Mouse (Mus musculus) lung, embryonic 16.5 days (tissue): ENCODE measurements around the gene Pxn. TPM values are rescaled to one million over a fixed set of nuclear protein-coding genes. Genes with fewer than 3 reads are reported as not detected.
"Not testable (repeated sequence)": the region's sequence is repeated elsewhere in the genome, so short reads cannot be mapped to it uniquely, and the experiment has no call there.

Source experiments
- ATAC-seq: fragments of 200-750 bp; cut with Nextera tagmentation; 2 replicates; pipeline ENCODE4 v1.8.0; 2017; ENCODE audit warnings: low read depth, mild to moderate bottlenecking, moderate library complexity
- H3K27ac ChIP-seq: fragments of 300-500 bp; sonication (generic); 2 replicates; pipeline ENCODE4 v1.5.1; 2014; ENCODE audit warnings: mild to moderate bottlenecking, control low read depth, low read length
- H3K27me3 ChIP-seq: fragments of 300-500 bp; sonication (generic); 2 replicates; pipeline ENCODE4 v1.6.1; 2014; ENCODE audit warnings: low read depth, low read length, mixed read lengths; ENCODE audit not compliant: control insufficient read depth, insufficient read depth
- H3K36me3 ChIP-seq: fragments of 300-500 bp; sonication (generic); 2 replicates; pipeline ENCODE4 v1.6.1; 2014; ENCODE audit warnings: low read length; ENCODE audit not compliant: control insufficient read depth, insufficient read depth
- H3K4me1 ChIP-seq: fragments of 300-500 bp; sonication (generic); replicated peaks from 2 replicates; pipeline ENCODE4 v1.6.1; 2014; ENCODE audit warnings: low read length, mixed read lengths; ENCODE audit not compliant: control insufficient read depth, insufficient read depth
- H3K4me2 ChIP-seq: fragments of 300-500 bp; sonication (generic); 2 replicates; pipeline ENCODE4 v1.6.1; 2014; ENCODE audit warnings: low read depth, low read length, control low read depth
- H3K4me3 ChIP-seq: fragments of 300-500 bp; sonication (generic); 2 replicates; pipeline ENCODE4 v1.5.1; 2014; ENCODE audit warnings: mild to moderate bottlenecking, low read length, control low read depth
- H3K9ac ChIP-seq: fragments of 300-500 bp; sonication (generic); 2 replicates; pipeline ENCODE4 v1.6.1; 2014; ENCODE audit warnings: low read length, control low read depth
- H3K9me3 ChIP-seq: fragments of 300-500 bp; sonication (generic); 2 replicates; pipeline ENCODE4 v1.6.1; 2016; ENCODE audit warnings: low read length; ENCODE audit not compliant: control insufficient read depth
- WGBS: fragments of 180-500 bp; shearing (Covaris S2); extraction: QIAGEN DNeasy Blood & Tissue Kit; methylation state at CpG from one replicate; pipeline ENCODE4 v1.1.7; 2014; 5-methylcytosine and 5-hydroxymethylcytosine counted together
- polyA plus RNA-seq: library from polyadenylated mRNA; unstranded; fragments of >200 nt; fragmentation: Nextera tagmentation; extraction: Ambion mirVana; gene quantifications from 2 replicates; pipeline ENCODE4 v1.2.1, GENCODE M21; 2015

The Pxn gene
- polyA plus RNA-seq, 1 experiment from 2014 or later = 74.4 TPM

- Histone ChIP-seq H3K4me3 (peak overlapping the region; percentile 40), H3K9ac (peak overlapping the region; percentile 67), H3K27me3 (no peaks in the 10 kb centered on the region), H3K36me3 (no peaks in the 10 kb centered on the region), H3K4me1 (peaks cover 31% of the 10 kb centered on the region), H3K27ac (peak overlapping the region; percentile 30; the same call in 1 of the 2 replicates), H3K4me2 (peak overlapping the region; percentile 70), H3K9me3 (no peaks in the 10 kb centered on the region)
- ATAC-seq = no peak
- WGBS = 3% methylated on average over 28 of the region's 28 CpGs
These were observed 14.6 kb upstream of the Pxn start for GRCm38 (mm10) chr5:115491771-115492322.

DNA sequence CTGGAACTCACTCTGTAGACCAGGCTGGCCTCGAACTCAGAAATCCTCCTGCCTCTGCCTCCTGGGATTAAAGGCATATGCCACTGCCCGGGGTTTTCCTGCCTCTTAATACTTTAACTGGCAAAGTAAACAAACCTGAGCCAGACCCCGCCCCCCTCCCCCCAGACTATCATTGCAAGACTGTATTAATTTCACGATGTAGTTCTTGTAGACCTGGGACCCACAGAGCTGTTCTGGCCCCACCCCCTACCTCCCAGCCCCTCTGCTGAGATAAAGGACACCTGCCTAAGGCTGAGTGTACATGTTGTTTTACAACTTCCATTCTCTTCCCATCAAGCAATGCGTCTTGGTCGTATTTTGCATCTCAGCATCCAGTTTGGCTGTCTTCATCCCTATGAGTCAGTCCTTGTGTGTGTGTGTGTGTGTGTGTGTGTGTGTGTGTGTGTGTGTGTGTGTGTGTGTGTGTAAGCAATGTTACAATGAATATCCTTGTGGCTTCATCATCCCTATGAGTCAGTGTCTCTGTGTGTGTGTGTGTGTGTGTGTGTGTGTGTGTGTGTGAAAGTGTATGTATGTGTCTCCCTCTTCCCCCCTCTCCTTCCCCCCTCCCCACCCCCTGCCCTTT lies 13.7 kb upstream of the Pxn start:
- Histone ChIP-seq H3K9ac (no peak overlapping the region), H3K27ac (peak overlapping the region; percentile 87; the same call in 1 of the 2 replicates), H3K9me3 (no peaks in the 10 kb centered on the region), H3K4me3 (no peak overlapping the region), H3K4me1 (peaks cover 31% of the 10 kb centered on the region), H3K27me3 (no peaks in the 10 kb centered on the region), H3K36me3 (no peaks in the 10 kb centered on the region), H3K4me2 (no peak overlapping the region)
- 57% methylated on average over 6 of the region's 6 CpGs for WGBS
- no peak for ATAC-seq

GRCm38 (mm10) chr5:115493441-115493840 lies 13.0 kb upstream of the Pxn start:
- H3K27ac ChIP-seq = peak overlapping the region; percentile 87
- no peaks in the 10 kb centered on the region for H3K27me3 ChIP-seq
- WGBS = 27% methylated on average over 5 of the region's 5 CpGs
- peak overlapping the region; percentile 8; the same call in 1 of the 2 replicates for H3K9ac ChIP-seq
- no peak overlapping the region for H3K4me3 ChIP-seq
- H3K4me2 ChIP-seq = no peak overlapping the region
- no peaks in the 10 kb centered on the region for H3K9me3 ChIP-seq
- H3K4me1 ChIP-seq = peaks cover 33% of the 10 kb centered on the region
- no peaks in the 10 kb centered on the region for H3K36me3 ChIP-seq
- no peak for ATAC-seq

- H3K4me2 ChIP-seq, H3K4me3 ChIP-seq: not testable (repeated sequence)
- WGBS = 82% methylated on average over 3 of the region's 3 CpGs
These were observed 10.9 kb upstream of the Pxn start for GRCm38 (mm10) chr5:115495618-115496017.

GRCm38 (mm10) chr5:115497033-115497432 lies 9.4 kb upstream of the Pxn start:
- Histone ChIP-seq H3K4me1 (peaks cover 16% of the 10 kb centered on the region), H3K27ac (no peak overlapping the region), H3K27me3 (no peaks in the 10 kb centered on the region), H3K9me3 (no peaks in the 10 kb centered on the region), H3K9ac (no peak overlapping the region), H3K4me2 (no peak overlapping the region), H3K4me3 (no peak overlapping the region), H3K36me3 (no peaks in the 10 kb centered on the region)
- ATAC-seq = no peak
- 65% methylated on average over 7 of the region's 7 CpGs for WGBS

More at GRCm38 (mm10) chr5:115495618-115496017, 10.9 kb upstream of the Pxn start:
- peaks cover 29% of the 10 kb centered on the region for H3K4me1 ChIP-seq
- H3K27ac ChIP-seq, H3K27me3 ChIP-seq, ATAC-seq, H3K36me3 ChIP-seq, H3K9ac ChIP-seq, H3K9me3 ChIP-seq: not testable (repeated sequence)

DNA sequence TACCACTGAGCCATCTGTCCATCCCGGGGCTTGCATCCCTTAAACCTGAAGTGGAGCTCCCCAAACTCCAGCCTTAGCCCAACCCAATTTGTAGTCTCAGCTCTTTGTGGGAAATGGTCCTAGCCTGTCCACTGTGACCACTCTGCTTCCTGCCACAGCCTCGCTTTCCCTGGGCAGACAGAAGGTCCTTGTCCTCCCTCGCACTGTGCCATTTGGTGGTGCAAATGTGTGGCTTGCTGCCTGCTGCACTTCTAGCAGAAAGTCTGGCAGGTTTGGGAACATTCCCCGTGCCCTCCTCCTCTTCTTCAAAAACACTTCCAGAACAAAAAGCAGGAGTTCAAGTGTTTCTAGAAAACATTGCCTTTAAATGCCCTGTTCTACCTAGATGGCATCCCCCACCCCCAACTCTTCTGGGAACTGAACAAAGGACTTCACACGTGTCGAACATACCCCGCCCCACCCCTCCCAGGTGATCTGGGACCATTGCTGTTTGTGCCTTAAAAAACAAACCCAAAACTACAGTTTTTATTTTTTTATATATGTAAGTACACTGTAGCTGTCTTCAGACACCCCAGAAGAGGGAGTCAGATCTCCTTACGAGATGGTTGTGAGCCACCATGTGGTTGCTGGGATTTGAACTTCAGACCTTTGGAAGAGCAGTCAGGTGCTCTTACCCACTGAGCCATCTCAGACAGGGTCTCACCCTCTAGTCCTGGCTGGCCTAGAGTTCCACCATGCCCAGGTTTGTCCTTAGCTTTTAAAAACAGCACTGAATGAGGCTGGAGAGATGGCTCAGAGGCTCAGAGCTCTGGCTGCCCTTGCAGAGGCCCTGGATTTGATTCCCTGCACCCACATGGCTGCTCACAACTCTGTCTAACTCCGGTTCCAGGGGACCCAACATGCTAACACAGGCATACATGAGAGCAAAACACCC lies 7.9 kb upstream of the Pxn start:
- no peaks in the 10 kb centered on the region for H3K9me3 ChIP-seq
- no peak overlapping the region for H3K4me2 ChIP-seq
- H3K4me1 ChIP-seq = peaks cover 9% of the 10 kb centered on the region
- H3K27ac ChIP-seq = no peak overlapping the region
- no peak for ATAC-seq
- H3K4me3 ChIP-seq = no peak overlapping the region
- H3K27me3 ChIP-seq = no peaks in the 10 kb centered on the region
- 43% methylated on average over 9 of the region's 9 CpGs for WGBS
- H3K9ac ChIP-seq = no peak overlapping the region
- H3K36me3 ChIP-seq = no peaks in the 10 kb centered on the region

- no peak for ATAC-seq
- no peak overlapping the region for H3K9ac ChIP-seq
- H3K4me3 ChIP-seq = no peak overlapping the region
- WGBS = 72% methylated on average over 12 of the region's 12 CpGs
- H3K36me3 ChIP-seq = no peaks in the 10 kb centered on the region
- no peak overlapping the region for H3K27ac ChIP-seq
- 0 out of 2 replicates have a peak, but pooled peaks cover 2% of the 10 kb centered on the region for H3K4me1 ChIP-seq
- no peaks in the 10 kb centered on the region for H3K27me3 ChIP-seq
- no peak overlapping the region for H3K4me2 ChIP-seq
- no peaks in the 10 kb centered on the region for H3K9me3 ChIP-seq
These were observed 6.0 kb upstream of the Pxn start for GRCm38 (mm10) chr5:115500383-115500935.

- H3K27ac ChIP-seq = no peak overlapping the region
- H3K27me3 ChIP-seq = no peaks in the 10 kb centered on the region
- WGBS = 53% methylated on average over 12 of the region's 12 CpGs
- no peak overlapping the region for H3K9ac ChIP-seq
- H3K36me3 ChIP-seq = no peaks in the 10 kb centered on the region
- no peak overlapping the region for H3K4me3 ChIP-seq
- H3K4me2 ChIP-seq = no peak overlapping the region
- H3K9me3 ChIP-seq = no peaks in the 10 kb centered on the region
- H3K4me1 ChIP-seq = peaks cover 12% of the 10 kb centered on the region
- ATAC-seq = no peak
These were observed 3.4 kb upstream of the Pxn start for GRCm38 (mm10) chr5:115503035-115503434.

DNA sequence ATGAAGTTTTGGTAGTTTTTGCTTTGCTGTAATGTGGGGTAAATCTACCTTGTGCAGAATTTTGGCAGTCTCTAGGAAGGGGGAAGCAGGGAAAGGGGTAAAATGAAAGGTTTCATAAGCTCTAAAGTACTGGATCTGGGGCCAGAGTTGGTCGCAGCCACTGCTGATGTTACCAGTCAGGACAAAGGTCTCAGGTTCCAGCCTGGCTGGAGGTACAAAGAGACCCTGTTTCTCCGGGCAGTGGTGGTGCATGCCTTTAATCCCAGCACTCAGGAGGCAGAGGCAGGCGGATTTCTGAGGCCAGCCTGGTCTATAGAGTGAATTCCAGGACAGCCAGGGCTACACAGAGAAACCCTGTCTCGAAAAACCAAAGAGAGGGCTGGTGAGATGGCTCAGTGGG lies 859 bp upstream of the Pxn start:
- peaks cover 32% of the 10 kb centered on the region for H3K4me1 ChIP-seq
- 70% methylated on average over 4 of the region's 4 CpGs for WGBS
- not testable (repeated sequence) for H3K27ac ChIP-seq, H3K9me3 ChIP-seq, H3K9ac ChIP-seq, H3K36me3 ChIP-seq, H3K27me3 ChIP-seq, H3K4me2 ChIP-seq, H3K4me3 ChIP-seq, ATAC-seq
